Mouse (Mus musculus): Measurements from ENCODE around the gene Gpr89. TPM values are rescaled to one million over a fixed set of nuclear protein-coding genes. Genes with fewer than 3 reads are reported as not detected.

Gene Gpr89
- polyA plus RNA-seq, 1 experiment from 2014 or later = 37.0 TPM

DNA sequence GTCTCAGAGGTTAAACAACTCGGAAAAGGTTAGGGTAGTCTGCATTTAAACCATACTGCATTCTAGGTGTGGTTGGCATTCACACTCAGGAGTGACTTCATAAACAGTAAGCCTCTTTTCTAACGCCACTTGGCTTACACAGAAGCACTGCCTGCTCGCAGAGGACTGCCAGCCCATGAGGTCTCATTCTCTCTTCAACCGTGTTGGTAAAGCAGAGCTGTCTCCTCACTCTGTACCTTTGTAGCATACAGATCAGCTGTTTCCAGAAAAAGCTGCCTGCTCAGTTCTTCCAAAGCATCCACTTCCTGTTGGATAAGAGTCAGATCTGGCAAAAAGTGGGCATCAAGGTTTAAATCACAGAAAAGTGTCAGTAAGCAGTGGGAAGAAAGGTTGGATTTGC lies 24.8 kb downstream of the Gpr89 start:
- H3K27ac ChIP-seq (replicated peaks; ENCODE audit: low read depth, low read length) = no peak overlapping the region
- no peak overlapping the region for H3K4me2 ChIP-seq (ENCODE audit: low read depth, severe bottlenecking)
- no peak overlapping the region for H3K4me3 ChIP-seq (ENCODE audit: low read depth, low read length)
- no peaks in the 10 kb centered on the region for H3K4me1 ChIP-seq (ENCODE audit: control insufficient read depth, insufficient read depth, low read length)
- DNase-seq (ENCODE audit: low spot score) (no peak), ATAC-seq (ENCODE audit: insufficient number of reproducible peaks, low FRiP score, low TSS enrichment, low read depth) (no peak)
- no peak overlapping the region for H3K9ac ChIP-seq (ENCODE audit: low read length)
- H3K9me3 ChIP-seq (ENCODE audit: control insufficient read depth, low read length) = no peaks in the 10 kb centered on the region
- no peaks in the 10 kb centered on the region for H3K27me3 ChIP-seq (ENCODE audit: control insufficient read depth, insufficient read depth, low read length)
- H3K36me3 ChIP-seq (ENCODE audit: control insufficient read depth, insufficient read depth, low read length) = peaks cover 3% of the 10 kb centered on the region; the same call in 1 of the 2 replicates
- 86% methylated on average over 4 of the region's 4 CpGs for WGBS

DNA sequence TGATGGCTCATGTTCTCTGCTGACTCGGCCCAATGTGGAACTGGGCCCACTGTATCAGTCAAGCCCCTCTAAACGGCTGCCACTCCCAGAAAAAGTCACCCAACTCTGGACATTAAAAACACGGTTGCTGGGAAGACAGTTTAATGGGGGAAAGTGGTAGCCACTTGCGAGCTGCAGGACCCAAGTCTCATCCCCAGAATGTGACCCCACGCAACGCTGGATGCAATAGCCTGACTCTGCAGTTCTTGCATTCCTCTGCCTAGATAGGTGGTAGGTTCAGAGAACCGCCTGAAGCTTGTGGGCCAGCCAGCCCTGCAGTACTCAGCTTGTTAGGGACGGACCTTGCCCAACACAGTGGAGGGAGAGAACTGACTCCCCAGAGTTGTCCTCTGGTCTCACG lies 25.6 kb downstream of the Gpr89 start:
- DNase-seq (ENCODE audit: low spot score) (no peak), ATAC-seq (ENCODE audit: insufficient number of reproducible peaks, low FRiP score, low TSS enrichment, low read depth) (no peak)
- no peaks in the 10 kb centered on the region for H3K27me3 ChIP-seq (ENCODE audit: control insufficient read depth, insufficient read depth, low read length)
- no peak overlapping the region for H3K4me2 ChIP-seq (ENCODE audit: low read depth, severe bottlenecking)
- H3K9me3 ChIP-seq (ENCODE audit: control insufficient read depth, low read length) = no peaks in the 10 kb centered on the region
- H3K9ac ChIP-seq (ENCODE audit: low read length) = no peak overlapping the region
- 90% methylated on average over 9 of the region's 9 CpGs for WGBS
- no peak overlapping the region for H3K27ac ChIP-seq (replicated peaks; ENCODE audit: low read depth, low read length)
- H3K4me3 ChIP-seq (ENCODE audit: low read depth, low read length) = no peak overlapping the region
- peaks cover 5% of the 10 kb centered on the region; the same call in 1 of the 2 replicates for H3K36me3 ChIP-seq (ENCODE audit: control insufficient read depth, insufficient read depth, low read length)
- H3K4me1 ChIP-seq (ENCODE audit: control insufficient read depth, insufficient read depth, low read length) = no peaks in the 10 kb centered on the region

DNA sequence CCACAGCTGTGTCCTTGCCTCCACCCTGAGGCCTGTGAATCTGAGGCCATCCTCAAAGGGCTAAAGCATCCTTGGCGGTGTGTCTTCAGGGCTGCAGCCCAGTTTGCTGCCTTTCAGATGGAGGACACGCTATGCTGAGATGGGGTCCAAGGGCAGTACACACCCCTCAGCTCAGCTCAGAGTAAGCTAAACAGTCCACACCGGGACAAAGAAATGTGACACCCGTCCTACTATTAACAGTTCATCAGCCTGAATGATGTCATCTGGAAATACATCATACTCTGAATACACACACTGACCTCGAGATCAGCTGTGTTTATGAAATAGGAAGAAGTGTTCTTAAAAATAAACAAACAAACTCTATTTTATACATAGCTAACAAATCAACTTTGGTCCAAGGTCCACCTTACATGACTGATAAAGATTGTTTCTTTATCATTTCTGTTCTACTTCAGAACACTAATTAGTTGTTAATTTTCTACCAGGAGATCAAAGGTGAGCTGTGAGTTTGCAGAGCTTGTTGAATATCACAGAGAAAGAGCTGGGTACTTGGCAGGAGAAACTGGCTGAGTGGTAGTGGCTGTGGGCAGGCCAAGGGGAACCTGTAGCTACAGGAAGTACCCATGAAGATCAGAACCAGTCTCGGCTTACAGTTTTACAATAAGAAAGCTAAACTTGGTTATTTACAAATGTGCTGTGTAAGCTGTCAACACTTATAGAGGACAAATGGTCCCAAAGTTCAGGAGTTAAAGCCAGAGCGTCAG lies 30.2 kb downstream of the Gpr89 start:
- H3K36me3 ChIP-seq (ENCODE audit: control insufficient read depth, insufficient read depth, low read length) = peaks cover 7% of the 10 kb centered on the region; the same call in 1 of the 2 replicates
- ATAC-seq (ENCODE audit: insufficient number of reproducible peaks, low FRiP score, low TSS enrichment, low read depth) = no peak
- no peak overlapping the region for H3K4me3 ChIP-seq (ENCODE audit: low read depth, low read length)
- H3K9ac ChIP-seq (ENCODE audit: low read length) = no peak overlapping the region
- H3K27ac ChIP-seq (replicated peaks; ENCODE audit: low read depth, low read length) = no peak overlapping the region
- no peaks in the 10 kb centered on the region for H3K4me1 ChIP-seq (ENCODE audit: control insufficient read depth, insufficient read depth, low read length)
- no peak for DNase-seq (ENCODE audit: low spot score)
- H3K9me3 ChIP-seq (ENCODE audit: control insufficient read depth, low read length) = no peaks in the 10 kb centered on the region
- WGBS = 82% methylated on average over 7 of the region's 7 CpGs
- H3K4me2 ChIP-seq (ENCODE audit: low read depth, severe bottlenecking) = no peak overlapping the region
- no peaks in the 10 kb centered on the region for H3K27me3 ChIP-seq (ENCODE audit: control insufficient read depth, insufficient read depth, low read length)

DNA sequence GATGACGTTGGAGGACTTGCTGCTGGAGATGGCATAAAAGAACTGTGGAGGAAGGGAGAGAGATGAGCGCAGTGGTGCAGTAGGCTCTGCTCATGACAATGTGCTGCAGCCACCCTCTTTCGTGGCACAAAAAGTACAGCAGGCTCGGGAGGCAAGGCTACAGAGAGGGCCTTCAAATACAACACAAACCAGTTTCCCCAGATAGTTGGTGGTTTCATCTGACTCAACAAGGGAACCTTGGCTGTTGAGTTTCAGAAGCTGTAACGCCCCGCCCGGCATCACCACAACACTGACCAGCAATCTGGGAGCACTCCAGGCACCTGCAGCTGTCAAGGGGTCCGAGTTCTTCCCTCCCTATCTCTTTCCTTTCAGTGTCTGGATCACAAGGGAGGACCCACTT lies 32.6 kb downstream of the Gpr89 start:
- no peak overlapping the region for H3K27ac ChIP-seq (replicated peaks; ENCODE audit: low read depth, low read length)
- H3K36me3 ChIP-seq (ENCODE audit: control insufficient read depth, insufficient read depth, low read length) = peaks cover 7% of the 10 kb centered on the region; the same call in 1 of the 2 replicates
- no peak for DNase-seq (ENCODE audit: low spot score)
- H3K4me2 ChIP-seq (ENCODE audit: low read depth, severe bottlenecking) = no peak overlapping the region
- no peaks in the 10 kb centered on the region for H3K4me1 ChIP-seq (ENCODE audit: control insufficient read depth, insufficient read depth, low read length)
- H3K9ac ChIP-seq (ENCODE audit: low read length) = no peak overlapping the region
- no peak overlapping the region for H3K4me3 ChIP-seq (ENCODE audit: low read depth, low read length)
- 94% methylated on average over 8 of the region's 8 CpGs for WGBS
- no peaks in the 10 kb centered on the region for H3K27me3 ChIP-seq (ENCODE audit: control insufficient read depth, insufficient read depth, low read length)
- H3K9me3 ChIP-seq (ENCODE audit: control insufficient read depth, low read length) = no peaks in the 10 kb centered on the region
- ATAC-seq (ENCODE audit: insufficient number of reproducible peaks, low FRiP score, low TSS enrichment, low read depth) = no peak

DNA sequence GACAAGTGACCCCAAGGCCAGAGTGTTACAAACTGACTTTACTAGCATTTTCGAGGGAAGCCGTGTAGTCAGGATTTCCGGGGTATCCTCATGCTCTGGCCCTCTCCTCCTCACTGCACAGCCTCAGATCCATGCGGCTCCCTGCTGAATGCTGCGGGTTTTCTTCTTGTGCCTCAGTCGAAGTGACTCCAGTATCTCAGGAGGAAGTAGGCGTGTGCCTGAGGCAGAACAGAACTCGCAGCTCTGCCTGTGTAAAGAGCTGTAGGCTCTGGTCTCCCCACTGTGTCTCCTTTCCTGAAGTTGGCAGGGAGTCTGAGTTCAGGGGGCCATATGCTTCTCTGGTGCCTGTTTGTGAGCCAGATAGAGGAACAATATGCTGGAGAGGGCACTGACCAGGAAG lies 34.1 kb downstream of the Gpr89 start:
- Histone ChIP-seq H3K36me3 (ENCODE audit: control insufficient read depth, insufficient read depth, low read length) (peaks cover 7% of the 10 kb centered on the region; the same call in 1 of the 2 replicates), H3K4me2 (ENCODE audit: low read depth, severe bottlenecking) (no peak overlapping the region), H3K4me1 (ENCODE audit: control insufficient read depth, insufficient read depth, low read length) (no peaks in the 10 kb centered on the region), H3K9ac (ENCODE audit: low read length) (no peak overlapping the region), H3K27me3 (ENCODE audit: control insufficient read depth, insufficient read depth, low read length) (no peaks in the 10 kb centered on the region), H3K27ac (replicated peaks; ENCODE audit: low read depth, low read length) (no peak overlapping the region), H3K9me3 (ENCODE audit: control insufficient read depth, low read length) (no peaks in the 10 kb centered on the region), H3K4me3 (ENCODE audit: low read depth, low read length) (no peak overlapping the region)
- ATAC-seq (ENCODE audit: insufficient number of reproducible peaks, low FRiP score, low TSS enrichment, low read depth) (no peak), DNase-seq (ENCODE audit: low spot score) (no peak)
- 90% methylated on average over 8 of the region's 8 CpGs for WGBS

DNA sequence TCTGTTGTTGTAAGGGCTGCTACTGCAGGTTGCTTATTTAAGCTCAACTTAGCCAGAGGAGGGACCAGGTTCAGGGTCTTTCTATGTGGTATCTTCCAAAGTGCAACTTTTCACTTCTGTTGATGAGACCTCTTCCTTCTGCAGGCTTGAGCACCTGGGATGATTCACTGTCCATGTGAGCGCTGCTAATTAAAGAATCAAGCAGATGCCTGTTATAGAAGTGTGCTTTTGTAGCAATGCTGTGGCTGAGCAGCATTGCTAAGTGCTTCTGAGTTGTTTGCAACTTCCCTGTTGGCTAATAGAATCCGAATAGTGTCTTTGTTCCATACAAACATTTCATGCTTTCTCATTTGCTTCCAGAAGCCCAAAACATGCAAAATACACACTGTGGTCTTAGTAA lies 34.9 kb downstream of the Gpr89 start:
- Histone ChIP-seq H3K9me3 (ENCODE audit: control insufficient read depth, low read length) (no peaks in the 10 kb centered on the region), H3K4me1 (ENCODE audit: control insufficient read depth, insufficient read depth, low read length) (no peaks in the 10 kb centered on the region), H3K4me2 (ENCODE audit: low read depth, severe bottlenecking) (no peak overlapping the region), H3K27me3 (ENCODE audit: control insufficient read depth, insufficient read depth, low read length) (no peaks in the 10 kb centered on the region), H3K27ac (replicated peaks; ENCODE audit: low read depth, low read length) (no peak overlapping the region), H3K4me3 (ENCODE audit: low read depth, low read length) (no peak overlapping the region), H3K36me3 (ENCODE audit: control insufficient read depth, insufficient read depth, low read length) (peaks cover 7% of the 10 kb centered on the region; the same call in 1 of the 2 replicates), H3K9ac (ENCODE audit: low read length) (no peak overlapping the region)
- no peak for ATAC-seq (ENCODE audit: insufficient number of reproducible peaks, low FRiP score, low TSS enrichment, low read depth)
- 90% methylated on average over 2 of the region's 2 CpGs for WGBS
- no peak for DNase-seq (ENCODE audit: low spot score)

DNA sequence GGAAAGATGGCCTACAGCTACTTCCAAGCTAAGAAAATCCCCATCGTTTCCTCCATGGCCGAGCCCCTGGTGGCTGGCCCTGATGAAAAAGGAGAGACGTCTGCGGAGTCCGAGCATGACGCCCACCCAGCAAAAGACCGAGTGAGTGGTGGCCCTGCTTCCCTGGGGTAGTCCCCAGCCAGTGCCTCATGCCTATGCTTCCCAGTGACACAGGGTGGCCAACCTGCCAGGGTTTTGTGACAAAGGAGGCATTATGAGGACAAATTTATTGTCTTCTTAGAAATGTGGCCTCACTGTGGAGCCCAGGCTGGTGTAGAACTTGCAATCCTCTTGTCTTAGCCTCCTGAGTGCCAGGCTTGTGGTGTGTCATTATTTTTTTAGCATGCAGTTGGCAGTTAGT lies 36.1 kb downstream of the Gpr89 start:
- no peaks in the 10 kb centered on the region for H3K9me3 ChIP-seq (ENCODE audit: control insufficient read depth, low read length)
- 89% methylated on average over 7 of the region's 7 CpGs for WGBS

DNA sequence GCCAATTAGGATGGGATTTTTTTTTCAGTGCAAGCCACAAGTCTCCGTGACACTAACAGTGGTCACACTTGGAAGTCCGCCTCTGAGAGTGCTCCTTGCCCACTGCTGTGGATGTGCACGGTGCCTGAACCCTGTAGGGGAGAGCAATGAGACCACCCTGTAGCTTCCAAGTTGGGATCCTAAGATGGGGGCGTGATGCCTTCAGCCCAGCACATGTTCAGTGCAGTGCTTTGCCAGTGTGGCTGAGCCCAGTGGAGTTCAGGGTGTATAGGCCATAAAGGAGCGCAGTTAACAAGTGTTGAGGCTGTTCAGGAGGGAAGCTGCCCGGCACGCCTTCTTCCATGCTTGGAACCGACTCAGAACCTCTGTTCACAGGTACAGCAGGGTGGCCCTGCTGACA lies 36.6 kb downstream of the Gpr89 start:
- WGBS = 96% methylated on average over 8 of the region's 8 CpGs
- H3K27ac ChIP-seq (replicated peaks; ENCODE audit: low read depth, low read length) = no peak overlapping the region
- no peak for DNase-seq (ENCODE audit: low spot score)

More for the DNA sequence above, 36.1 kb downstream of the Gpr89 start:
- no peak overlapping the region for H3K27ac ChIP-seq (replicated peaks; ENCODE audit: low read depth, low read length)
- H3K4me3 ChIP-seq (ENCODE audit: low read depth, low read length) = no peak overlapping the region
- no peaks in the 10 kb centered on the region for H3K27me3 ChIP-seq (ENCODE audit: control insufficient read depth, insufficient read depth, low read length)
- peaks cover 4% of the 10 kb centered on the region; the same call in 1 of the 2 replicates for H3K36me3 ChIP-seq (ENCODE audit: control insufficient read depth, insufficient read depth, low read length)
- H3K9ac ChIP-seq (ENCODE audit: low read length) = no peak overlapping the region
- H3K4me1 ChIP-seq (ENCODE audit: control insufficient read depth, insufficient read depth, low read length) = no peaks in the 10 kb centered on the region
- no peak for DNase-seq (ENCODE audit: low spot score)
- H3K4me2 ChIP-seq (ENCODE audit: low read depth, severe bottlenecking) = no peak overlapping the region
- no peak for ATAC-seq (ENCODE audit: insufficient number of reproducible peaks, low FRiP score, low TSS enrichment, low read depth)

DNA sequence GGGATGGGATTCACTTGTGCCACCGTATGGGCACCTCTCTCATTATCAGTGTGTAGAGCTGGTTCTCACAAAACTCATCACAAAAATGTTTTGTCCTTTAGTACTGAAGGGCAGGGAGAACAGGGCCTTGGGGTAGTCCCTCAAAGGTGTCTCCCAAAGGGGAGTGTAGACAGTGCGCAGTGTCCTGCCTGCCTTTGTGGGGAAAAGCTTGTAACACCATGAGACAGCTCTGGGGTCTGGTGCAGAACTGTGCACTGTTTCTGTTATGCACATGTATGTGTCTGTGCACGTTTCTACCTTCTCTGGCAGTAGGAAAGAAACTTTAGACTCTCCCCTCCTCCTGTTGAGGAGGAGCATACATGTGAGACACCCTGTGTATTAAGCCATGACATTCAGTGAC lies 37.3 kb downstream of the Gpr89 start:
- DNase-seq (ENCODE audit: low spot score) (no peak), ATAC-seq (ENCODE audit: insufficient number of reproducible peaks, low FRiP score, low TSS enrichment, low read depth) (no peak)
- H3K4me1 ChIP-seq (ENCODE audit: control insufficient read depth, insufficient read depth, low read length) = no peaks in the 10 kb centered on the region
- H3K4me3 ChIP-seq (ENCODE audit: low read depth, low read length) = no peak overlapping the region
- H3K9me3 ChIP-seq (ENCODE audit: control insufficient read depth, low read length) = no peaks in the 10 kb centered on the region
- H3K4me2 ChIP-seq (ENCODE audit: low read depth, severe bottlenecking) = no peak overlapping the region
- WGBS = 81% methylated on average over 3 of the region's 3 CpGs
- no peaks in the 10 kb centered on the region for H3K27me3 ChIP-seq (ENCODE audit: control insufficient read depth, insufficient read depth, low read length)
- no peaks in the 10 kb centered on the region for H3K36me3 ChIP-seq (ENCODE audit: control insufficient read depth, insufficient read depth, low read length)
- H3K9ac ChIP-seq (ENCODE audit: low read length) = no peak overlapping the region
- no peak overlapping the region for H3K27ac ChIP-seq (replicated peaks; ENCODE audit: low read depth, low read length)

More for the DNA sequence above, 36.6 kb downstream of the Gpr89 start:
- Histone ChIP-seq H3K4me2 (ENCODE audit: low read depth, severe bottlenecking) (no peak overlapping the region), H3K27me3 (ENCODE audit: control insufficient read depth, insufficient read depth, low read length) (no peaks in the 10 kb centered on the region), H3K9me3 (ENCODE audit: control insufficient read depth, low read length) (no peaks in the 10 kb centered on the region), H3K9ac (ENCODE audit: low read length) (no peak overlapping the region), H3K4me1 (ENCODE audit: control insufficient read depth, insufficient read depth, low read length) (no peaks in the 10 kb centered on the region), H3K36me3 (ENCODE audit: control insufficient read depth, insufficient read depth, low read length) (peaks cover 4% of the 10 kb centered on the region; the same call in 1 of the 2 replicates), H3K4me3 (ENCODE audit: low read depth, low read length) (no peak overlapping the region)
- ATAC-seq (ENCODE audit: insufficient number of reproducible peaks, low FRiP score, low TSS enrichment, low read depth) = no peak
